Mouse (Mus musculus) left cerebral cortex, adult 18-20 months (tissue): Measurements from ENCODE around the gene Fam207a. TPM values are rescaled to one million over a fixed set of nuclear protein-coding genes. Genes with fewer than 3 reads are reported as not detected.

ENCODE experiments used
- DNase-seq, 2 experiments: peaks; one replicate each; pipeline ENCODE4 v3.0.0; 2021 to 2022; ENCODE audit warnings: low spot score in 2 of 2, mixed read lengths in 1 of 2
- total RNA-seq, 2 experiments: library from RNA; stranded (reverse); gene quantifications; 2 replicates each; pipeline ENCODE4 v1.2.3; 2021

The Fam207a gene
- total RNA-seq, 2 experiments from 2014 or later = 34.7 to 35.8 TPM

DNA sequence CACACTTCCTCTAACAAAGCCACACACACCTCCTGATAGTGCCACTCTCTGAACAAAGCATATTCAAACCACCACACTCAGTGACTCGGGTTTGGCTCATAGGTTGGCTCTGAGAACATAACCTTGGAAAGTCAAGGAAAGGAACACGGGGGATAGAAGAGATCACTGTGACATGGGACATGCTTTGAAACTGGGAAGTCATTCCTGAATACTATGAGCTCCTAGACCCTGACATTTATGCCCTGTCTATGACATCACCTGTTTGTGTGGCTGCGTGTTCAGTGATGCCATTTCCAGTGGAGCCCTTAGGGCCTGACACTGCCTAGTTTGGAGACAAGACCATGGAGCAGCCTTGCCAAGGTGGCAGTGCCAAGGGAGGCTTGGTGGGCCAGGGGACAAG lies 57.9 kb downstream of the Fam207a start:
- DNase-seq = no peak

- DNase-seq = no peak
These were observed 59.1 kb downstream of the Fam207a start for GRCm38 (mm10) chr10:77456507-77456906.

GRCm38 (mm10) chr10:77455251-77456010 lies 60.2 kb downstream of the Fam207a start:
- no peak for DNase-seq

GRCm38 (mm10) chr10:77454795-77455194 lies 60.8 kb downstream of the Fam207a start:
- DNase-seq = no peak

DNA sequence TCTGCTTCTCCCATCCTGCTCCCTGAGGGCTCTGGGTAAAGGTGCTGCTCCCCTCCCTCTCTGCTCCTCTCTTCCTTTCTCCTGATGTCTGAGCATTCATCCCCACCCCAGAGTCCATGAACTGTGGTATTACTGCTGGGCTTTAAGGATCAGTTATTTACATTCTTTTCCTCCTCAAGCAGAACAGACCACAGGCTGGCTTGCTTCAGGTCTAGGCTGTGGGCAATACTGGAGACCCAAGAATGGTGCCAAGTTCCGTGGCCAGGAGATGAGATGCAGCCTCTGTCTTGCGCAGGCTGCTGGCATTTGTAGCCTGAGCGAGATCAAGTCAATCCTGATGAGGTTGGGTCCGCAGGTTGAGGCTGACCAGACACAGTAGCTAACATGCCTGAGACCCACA lies 63.8 kb downstream of the Fam207a start:
- DNase-seq = no peak

- DNase-seq = no peak
These were observed 65.5 kb downstream of the Fam207a start for GRCm38 (mm10) chr10:77450159-77450464.

- DNase-seq = no peak
These were observed 66.0 kb downstream of the Fam207a start for GRCm38 (mm10) chr10:77449315-77450158.

GRCm38 (mm10) chr10:77448698-77449247 lies 66.8 kb downstream of the Fam207a start:
- no peak for DNase-seq

DNA sequence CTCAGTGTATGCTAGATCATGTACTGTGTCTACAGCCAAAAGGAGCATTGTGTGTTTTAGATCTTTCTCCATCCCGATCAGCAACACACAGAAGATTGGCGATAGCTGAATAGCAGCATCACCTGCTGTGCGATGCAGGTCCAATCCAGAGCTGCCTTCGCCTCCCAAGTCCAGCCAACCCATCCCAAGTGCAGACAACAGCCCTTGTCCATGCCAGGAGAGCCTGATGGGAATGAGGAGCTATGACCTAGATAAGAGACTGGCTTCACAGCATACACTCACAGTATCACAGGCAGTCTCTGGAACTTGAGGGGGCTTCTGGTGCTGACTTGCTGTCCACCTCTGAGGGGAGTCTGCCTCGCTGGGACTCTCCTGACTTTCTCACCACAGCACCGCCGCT lies 67.4 kb downstream of the Fam207a start:
- DNase-seq = no peak

GRCm38 (mm10) chr10:77447755-77448154 lies 67.8 kb downstream of the Fam207a start:
- no peak for DNase-seq

DNA sequence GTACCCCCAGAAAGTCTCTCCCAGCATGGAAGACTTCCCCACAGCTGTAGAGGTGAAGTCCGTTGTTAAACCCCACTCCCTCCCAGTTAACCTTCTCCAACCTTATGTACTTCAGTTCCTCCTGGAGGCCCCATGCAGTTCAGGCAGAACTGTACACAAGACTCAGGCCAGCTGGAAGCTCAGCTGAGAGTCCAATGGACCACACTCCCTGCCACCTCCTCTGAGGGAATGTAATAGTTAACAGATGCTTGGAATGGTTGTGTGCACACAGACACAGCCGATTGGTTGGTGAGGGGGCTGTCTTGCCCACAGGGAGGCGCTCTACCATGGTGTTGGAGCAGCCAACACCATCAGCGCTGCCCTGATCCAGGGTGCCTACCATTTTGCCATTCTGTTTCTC lies 73.3 kb downstream of the Fam207a start:
- no peak for DNase-seq

DNA sequence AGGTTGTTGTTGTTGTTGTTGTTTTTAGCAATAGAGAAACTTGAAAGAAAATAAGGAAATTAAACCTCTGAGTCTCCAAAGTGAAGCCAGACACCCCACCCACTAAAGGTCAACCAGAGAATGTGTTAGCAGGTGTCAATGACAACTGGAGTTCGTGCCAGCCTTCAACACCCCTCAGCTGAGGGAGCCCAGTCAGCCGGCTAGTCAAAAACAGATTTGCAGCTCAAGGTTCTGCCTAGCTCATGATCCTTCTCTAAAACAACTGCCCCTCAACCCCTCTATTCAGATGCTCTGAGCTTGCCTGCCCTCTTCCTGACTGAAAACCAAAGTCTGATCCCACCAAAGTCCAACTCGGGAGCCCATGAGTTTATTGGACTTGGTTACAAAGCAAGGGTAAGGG lies 73.8 kb downstream of the Fam207a start:
- DNase-seq = no peak

- DNase-seq = no peak
These were observed 74.5 kb downstream of the Fam207a start for GRCm38 (mm10) chr10:77440841-77441755.

- no peak for DNase-seq
These were observed 75.3 kb downstream of the Fam207a start for GRCm38 (mm10) chr10:77440286-77440685.

GRCm38 (mm10) chr10:77439026-77439425 lies 76.6 kb downstream of the Fam207a start:
- DNase-seq = no peak

GRCm38 (mm10) chr10:77438021-77438420 lies 77.6 kb downstream of the Fam207a start:
- DNase-seq = no peak

Other genes starting within 250 kb of the Fam207a start
- gene Adarb1, start 97.5 kb downstream of the Fam207a start, total RNA-seq = 100 to 1,000 TPM; 121 to 144 TPM
- gene Itgb2, start 14.5 kb upstream of the Fam207a start, total RNA-seq = 1 to 10 TPM; 3.6 to 3.8 TPM
- gene Pttg1ip, start 65.9 kb upstream of the Fam207a start, total RNA-seq = 10 to 100 TPM; 67.0 to 72.0 TPM
- gene Sumo3, start 90.3 kb upstream of the Fam207a start, total RNA-seq = 100 to 1,000 TPM; 165 to 172 TPM
- 10 to 100 TPM; 12.9 to 13.0 TPM for gene Gm49325, start 90.4 kb upstream of the Fam207a start, total RNA-seq
- gene Ube2g2, start 106.5 kb upstream of the Fam207a start, total RNA-seq = 10 to 100 TPM; 46.1 to 53.8 TPM
- gene Tspear, start 170.8 kb upstream of the Fam207a start, total RNA-seq = under 1 TPM; 0.14 to 0.19 TPM
- gene Gm19402, start 175.0 kb upstream of the Fam207a start, total RNA-seq = not detected
- not detected for gene Gm9508, start 181.4 kb upstream of the Fam207a start, total RNA-seq
- not detected for gene Gm10272, start 190.8 kb upstream of the Fam207a start, total RNA-seq
- gene Gm10024, start 195.7 kb upstream of the Fam207a start, total RNA-seq = not detected
- not detected for gene Gm10142, start 200.0 kb upstream of the Fam207a start, total RNA-seq
- gene Krtap12-1, start 204.8 kb upstream of the Fam207a start, total RNA-seq = not detected
- gene Gm10100, start 210.7 kb upstream of the Fam207a start, total RNA-seq = not detected
- gene Gm18596, start 226.9 kb upstream of the Fam207a start, total RNA-seq = not detected
- gene Gm9736, start 235.6 kb upstream of the Fam207a start, total RNA-seq = not detected
- gene Gm3233, start 243.9 kb upstream of the Fam207a start, total RNA-seq = not detected